Comparison of ENCODE assay signal across 9 mouse cellular contexts in the genomic region with DNA sequence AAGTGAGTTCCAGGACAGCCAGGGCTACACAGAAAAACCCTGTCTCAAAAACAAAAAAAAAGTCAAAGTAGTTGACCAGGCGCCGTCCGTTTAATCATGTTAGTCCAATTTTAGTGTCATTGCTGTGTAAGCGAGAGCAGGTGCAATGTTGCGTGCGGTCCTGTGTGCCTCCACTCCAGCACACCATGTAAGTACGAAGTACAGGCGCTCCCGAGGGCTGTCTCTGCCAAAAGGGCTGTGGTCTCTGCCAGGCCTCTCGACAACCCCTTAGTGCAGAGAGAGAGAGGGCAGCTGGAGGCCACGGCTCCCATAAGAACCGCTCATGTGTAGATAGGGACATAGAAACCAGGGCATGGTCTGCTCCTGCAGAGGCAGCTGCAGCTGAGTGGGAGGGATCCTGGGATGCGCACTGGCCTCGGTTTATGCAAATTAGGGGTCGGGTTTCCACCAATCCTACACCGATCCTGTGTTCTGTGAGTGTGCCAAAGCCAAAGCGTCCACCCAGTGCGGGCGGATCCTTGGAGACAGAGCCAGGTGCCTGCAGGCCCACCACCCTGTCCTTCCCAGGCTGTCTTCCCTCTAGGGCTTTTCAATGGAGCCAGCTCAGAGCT. TPM values are rescaled to one million over a fixed set of nuclear protein-coding genes. Genes with fewer than 3 reads are reported as not detected.
DNase-seq lines count a peak whose midpoint lies in the region; ATAC-seq lines count a peak whose summit lies in the region.
"Had no signal": no experiment of that assay in that cellular context is flagged by ENCODE, and none has a peak within 500 bp of the region (broad histone marks: within the 10 kb centered on the region; RNA-seq: fewer than 3 reads in every experiment).

No protein-coding gene starts in this region.

- peak; percentile 83 for ATAC-seq in heart, embryonic 11.5 days (replicated peaks; ENCODE audit: insufficient number of reproducible peaks, low FRiP score, low TSS enrichment)
- ATAC-seq in forebrain, embryonic 15.5 days (replicated peaks) = peak; percentile 79

- no peak overlapping the region for H3K27ac ChIP-seq in heart, embryonic 11.5 days (ENCODE audit: low read depth, low read length)
- H3K27ac ChIP-seq in forebrain, embryonic 15.5 days (replicated peaks) = no peak overlapping the region

- intact Hi-C loops in heart, postnatal 36 days (cut with DNase I) = no loop called here

- no peak overlapping the region for H3K9ac ChIP-seq in heart, embryonic 11.5 days (ENCODE audit: low read depth, low read length)
- H3K9ac ChIP-seq in forebrain, embryonic 15.5 days (replicated peaks) = no peak overlapping the region

- no peak overlapping the region for H3K4me3 ChIP-seq in heart, embryonic 11.5 days (ENCODE audit: low read depth, low read length)
- no peak overlapping the region for H3K4me3 ChIP-seq in forebrain, embryonic 15.5 days

- H3K36me3 ChIP-seq in heart, embryonic 11.5 days (ENCODE audit: control insufficient read depth, insufficient read depth, low read length) = peaks cover 16% of the 10 kb centered on the region
- H3K36me3 ChIP-seq in forebrain, embryonic 15.5 days = peaks cover 35% of the 10 kb centered on the region

- DNase-seq in heart, postnatal 36 days = no peak
- DNase-seq in kidney, adult 9 months = peak; percentile 47
- DNase-seq in mesoderm, embryonic 11.5 days (ENCODE audit: low read depth, low spot score) = peak; percentile 84
- DNase-seq in layer of hippocampus, postnatal 10 days (ENCODE audit: low spot score in 2 of 2) = no peak
- DNase-seq in urinary bladder, adult 2 months (ENCODE audit: low spot score) = no peak
- DNase-seq in cerebellum, adult 18-20 months = no peak

- H3K4me1 ChIP-seq in heart, embryonic 11.5 days (ENCODE audit: control insufficient read depth, insufficient read depth, low read length) = no peaks in the 10 kb centered on the region
- 0 out of 2 replicates have a peak, but pooled peaks cover 6% of the 10 kb centered on the region for H3K4me1 ChIP-seq in forebrain, embryonic 15.5 days

- WGBS in heart, embryonic 11.5 days (ENCODE audit: insufficient replicate concordance) = 41% methylated on average over 19 of the region's 19 CpGs
- 36% methylated on average over 19 of the region's 19 CpGs for WGBS in forebrain, embryonic 15.5 days

- H3K27me3 ChIP-seq in heart, embryonic 11.5 days (ENCODE audit: control insufficient read depth, insufficient read depth, low read length) = no peaks in the 10 kb centered on the region
- H3K27me3 ChIP-seq in forebrain, embryonic 15.5 days = no peaks in the 10 kb centered on the region

- H3K9me3 ChIP-seq in heart, embryonic 11.5 days (replicated peaks; ENCODE audit: control insufficient read depth, low read length) = no peaks in the 10 kb centered on the region
- no peaks in the 10 kb centered on the region for H3K9me3 ChIP-seq in forebrain, embryonic 15.5 days
- H3K9me3 ChIP-seq: G1E had no signal

- H3K4me2 ChIP-seq in heart, embryonic 11.5 days = peak overlapping the region; percentile 12; the same call in 1 of the 2 replicates
- H3K4me2 ChIP-seq in forebrain, embryonic 15.5 days (replicated peaks) = no peak overlapping the region

RNA-seq across cellular contexts. Expression of gene Hmces, which starts 23.5 kb away (rescaled TPM):
- polyA plus RNA-seq in heart, embryonic 11.5 days (2014; fragmentation: Nextera tagmentation; extraction: Ambion mirVana) = 28.5 and 28.7 TPM in 2 replicates
- 1 to 10 TPM; 9.5 to 9.9 TPM for total RNA-seq in heart, postnatal 36 days (2021)
- 58.5 and 60.2 TPM in 2 replicates for polyA plus RNA-seq in forebrain, embryonic 15.5 days (2015; fragmentation: Nextera tagmentation; extraction: Ambion mirVana)
- 10 to 100 TPM; 27.1 to 28.3 TPM for total RNA-seq in layer of hippocampus, postnatal 10 days (2021)
- polyA plus RNA-seq in urinary bladder, adult 2 months (2012; rRNA removed) = 24.3 and 26.1 TPM in 2 replicates

RNA-seq across cellular contexts. Expression of gene H1fx, which starts 44.2 kb away (rescaled TPM):
- polyA plus RNA-seq in heart, embryonic 11.5 days (2014; fragmentation: Nextera tagmentation; extraction: Ambion mirVana) = 20.4 and 22.7 TPM in 2 replicates
- 1 to 10 TPM; 1.9 to 2.7 TPM for total RNA-seq in heart, postnatal 36 days (2021)
- polyA plus RNA-seq in forebrain, embryonic 15.5 days (2015; fragmentation: Nextera tagmentation; extraction: Ambion mirVana) = 50.3 and 70.8 TPM in 2 replicates
- 10 to 100 TPM; 89.7 to 93.5 TPM for total RNA-seq in layer of hippocampus, postnatal 10 days (2021)
- 6.0 and 8.8 TPM in 2 replicates for polyA plus RNA-seq in urinary bladder, adult 2 months (2012; rRNA removed)
- total RNA-seq: G1E had no signal
- polyA plus RNA-seq: G1E had no signal

RNA-seq across cellular contexts. Expression of gene Copg1, which starts 49.7 kb away (rescaled TPM):
- polyA plus RNA-seq in heart, embryonic 11.5 days (2014; fragmentation: Nextera tagmentation; extraction: Ambion mirVana) = 118 and 151 TPM in 2 replicates
- total RNA-seq in heart, postnatal 36 days (2021) = 10 to 100 TPM; 41.6 to 42.2 TPM
- 159 and 164 TPM in 2 replicates for polyA plus RNA-seq in forebrain, embryonic 15.5 days (2015; fragmentation: Nextera tagmentation; extraction: Ambion mirVana)
- total RNA-seq in layer of hippocampus, postnatal 10 days (2021) = 100 to 1,000 TPM; 185 to 187 TPM
- 35.5 and 65.3 TPM in 2 replicates for polyA plus RNA-seq in urinary bladder, adult 2 months (2012; rRNA removed)

Comparison
In these comparisons a context has a peak if more than half of its experiments do, and no peak if none do; other contexts are left out.
1. DNase-seq: peak in kidney, adult 9 months (single experiment) and mesoderm, embryonic 11.5 days (single experiment); none in heart, postnatal 36 days (0 of 2), layer of hippocampus, postnatal 10 days (0 of 2), urinary bladder, adult 2 months (single experiment) and cerebellum, adult 18-20 months (0 of 2).